Mouse (Mus musculus) heart, embryonic 16.5 days (tissue): ENCODE data around the gene Cnksr1. TPM values are rescaled to one million over a fixed set of nuclear protein-coding genes. Genes with fewer than 3 reads are reported as not detected.

ENCODE experiments used
- ATAC-seq: fragments of 200-750 bp; cut with Nextera tagmentation; replicated peaks from 2 replicates; pipeline ENCODE4 v1.8.0; 2017; ENCODE audit warnings: moderate number of reproducible peaks; ENCODE audit not compliant: insufficient read depth, low FRiP score; ENCODE audit errors: extremely low read depth
- H3K27ac ChIP-seq: fragments of 300-500 bp; sonication (generic); 2 replicates; pipeline ENCODE4 v1.5.1; 2014; ENCODE audit warnings: mild to moderate bottlenecking, low read length, control low read depth, moderate library complexity
- H3K27me3 ChIP-seq: fragments of 300-500 bp; sonication (generic); 2 replicates; pipeline ENCODE4 v1.6.1; 2014; ENCODE audit warnings: low read length, mixed read lengths; ENCODE audit not compliant: control insufficient read depth, insufficient read depth
- H3K36me3 ChIP-seq: fragments of 300-500 bp; sonication (generic); 2 replicates; pipeline ENCODE4 v1.6.1; 2014; ENCODE audit not compliant: control insufficient read depth, insufficient read depth
- H3K4me1 ChIP-seq: fragments of 300-500 bp; sonication (generic); 2 replicates; pipeline ENCODE4 v1.6.1; 2014; ENCODE audit warnings: low read length, mixed read lengths; ENCODE audit not compliant: control insufficient read depth, insufficient read depth
- H3K4me2 ChIP-seq: fragments of 300-500 bp; sonication (generic); 2 replicates; pipeline ENCODE4 v1.6.1; 2014; ENCODE audit warnings: low read depth, mild to moderate bottlenecking, control low read depth, low read length
- H3K4me3 ChIP-seq: fragments of 300-500 bp; sonication (generic); 2 replicates; pipeline ENCODE4 v1.5.1; 2014; ENCODE audit warnings: mild to moderate bottlenecking, control low read depth, low read length
- H3K9ac ChIP-seq: fragments of 300-500 bp; sonication (generic); 2 replicates; pipeline ENCODE4 v1.6.1; 2014; ENCODE audit warnings: low read length, control low read depth
- H3K9me3 ChIP-seq: fragments of 300-500 bp; sonication (generic); replicated peaks from 2 replicates; pipeline ENCODE4 v1.6.1; 2016; ENCODE audit warnings: low read length; ENCODE audit not compliant: control insufficient read depth
- WGBS: fragments of 180-500 bp; shearing (Covaris S2); extraction: QIAGEN DNeasy Blood & Tissue Kit; methylation state at CpG from one replicate; pipeline ENCODE4 v1.1.7; 2014; 5-methylcytosine and 5-hydroxymethylcytosine counted together
- polyA plus RNA-seq: library from polyadenylated mRNA; unstranded; fragments of >200 nt; fragmentation: Nextera tagmentation; extraction: Ambion mirVana; gene quantifications from 2 replicates; pipeline ENCODE4 v1.2.1, GENCODE M21; 2015

The Cnksr1 gene
- polyA plus RNA-seq, 1 experiment from 2014 or later: 1.1 TPM

DNA sequence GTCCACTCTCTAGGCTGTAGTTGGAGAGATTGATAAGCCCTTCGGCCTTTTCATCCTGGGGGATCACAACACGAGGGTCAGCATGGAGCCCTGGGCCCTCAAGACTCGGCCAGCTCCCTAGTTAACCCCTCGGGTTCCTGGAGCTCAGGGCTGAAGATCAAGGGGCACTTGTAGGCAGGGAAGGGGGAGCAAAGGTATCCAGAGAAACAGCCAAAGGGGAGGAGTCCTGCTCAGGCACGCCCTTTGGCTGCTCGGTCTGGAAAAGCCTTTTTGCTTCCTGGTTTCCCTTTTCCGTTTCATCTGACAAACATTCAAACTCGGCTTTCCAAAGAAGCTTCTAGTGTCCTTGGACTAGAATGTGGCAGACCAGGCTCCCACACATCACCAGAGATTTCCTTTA, 7.8 kb downstream of the Cnksr1 start:
- Histone ChIP-seq H3K27ac (no peak overlapping the region), H3K4me2 (no peak overlapping the region), H3K4me3 (no peak overlapping the region), H3K9ac (no peak overlapping the region), H3K27me3 (no peaks in the 10 kb centered on the region), H3K36me3 (no peaks in the 10 kb centered on the region), H3K9me3 (no peaks in the 10 kb centered on the region), H3K4me1 (no peaks in the 10 kb centered on the region)
- ATAC-seq: no peak
- 37% methylated on average over 8 of the region's 8 CpGs for WGBS

DNA sequence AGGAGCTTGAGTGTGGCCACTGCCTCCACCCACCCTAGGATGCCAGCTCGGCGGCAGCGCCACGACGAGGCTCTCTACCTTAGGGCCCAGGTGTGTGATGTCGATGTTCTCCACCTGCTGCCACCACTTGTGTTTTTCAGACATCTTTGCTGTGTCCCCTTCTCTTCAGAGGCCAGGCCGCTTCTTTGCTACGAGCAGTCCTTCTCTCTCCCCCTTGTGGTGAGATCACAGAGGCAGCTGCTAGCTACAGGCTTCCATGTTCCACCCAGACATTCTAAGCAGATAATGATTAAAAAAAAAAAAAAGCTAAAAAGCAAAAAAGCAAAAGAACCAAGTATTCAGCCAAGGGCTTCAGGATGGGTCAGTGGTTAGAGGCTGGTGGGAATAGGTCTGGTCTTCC, 11.0 kb downstream of the Cnksr1 start, which contains the start of gene Catsper4:
Gene Catsper4, minus strand, starts transcription at position 190 of the 400 bp plus-strand sequence.
- H3K36me3 ChIP-seq: no peaks in the 10 kb centered on the region
- H3K9me3 ChIP-seq: no peaks in the 10 kb centered on the region
- H3K4me2 ChIP-seq: no peak within 1 kb of the TSS
- H3K27ac ChIP-seq: no peak within 1 kb of the TSS
- H3K27me3 ChIP-seq: no peaks in the 10 kb centered on the region
- no peaks in the 10 kb centered on the region for H3K4me1 ChIP-seq
- WGBS: 70% methylated on average over 8 of the region's 8 CpGs
- H3K4me3 ChIP-seq: no peak within 1 kb of the TSS
- no peak for ATAC-seq
- no peak within 1 kb of the TSS for H3K9ac ChIP-seq

- 56% methylated on average over 11 of the region's 11 CpGs for WGBS
- H3K4me1 ChIP-seq: no peaks in the 10 kb centered on the region
- H3K9me3 ChIP-seq: no peaks in the 10 kb centered on the region
- no peaks in the 10 kb centered on the region for H3K36me3 ChIP-seq
- no peak overlapping the region for H3K9ac ChIP-seq
- no peak overlapping the region for H3K27ac ChIP-seq
- no peak overlapping the region for H3K4me2 ChIP-seq
- ATAC-seq: no peak
- no peak overlapping the region for H3K4me3 ChIP-seq
- no peaks in the 10 kb centered on the region for H3K27me3 ChIP-seq
These were observed 15.2 kb downstream of the Cnksr1 start for GRCm38 (mm10) chr4:134222793-134223600.

DNA sequence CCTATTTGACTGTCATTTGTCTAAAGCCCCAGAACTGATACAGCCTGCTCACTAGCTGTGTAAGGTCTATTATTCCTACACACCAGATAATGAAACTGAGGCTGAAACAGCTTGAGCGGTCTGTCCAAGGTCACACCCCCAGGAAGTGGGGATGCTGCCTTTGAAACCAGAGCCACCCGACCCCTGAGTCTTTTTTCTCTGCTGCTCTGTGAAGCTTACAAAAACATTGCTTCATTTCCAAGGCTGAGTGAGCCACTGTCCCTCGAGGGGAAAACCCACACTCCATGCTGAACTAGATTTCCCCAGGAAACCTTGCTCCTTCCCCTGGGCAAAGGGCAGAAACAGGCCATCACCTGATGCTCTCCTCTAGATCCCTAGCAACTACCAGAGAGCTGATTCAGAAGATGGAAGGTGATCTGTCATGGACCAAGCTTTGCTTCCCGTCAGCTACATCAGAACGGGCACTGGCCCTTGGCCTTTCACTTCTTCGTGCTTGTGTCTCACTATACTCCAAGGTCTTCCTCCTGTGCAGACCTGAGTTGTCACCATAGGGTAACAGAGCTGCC, 31.6 kb downstream of the Cnksr1 start:
- Histone ChIP-seq H3K4me2 (no peak overlapping the region), H3K27ac (no peak overlapping the region), H3K36me3 (no peaks in the 10 kb centered on the region), H3K4me1 (no peaks in the 10 kb centered on the region), H3K4me3 (no peak overlapping the region), H3K27me3 (no peaks in the 10 kb centered on the region), H3K9ac (no peak overlapping the region), H3K9me3 (no peaks in the 10 kb centered on the region)
- WGBS: 58% methylated on average over 6 of the region's 6 CpGs
- ATAC-seq: no peak

- Histone ChIP-seq H3K27me3 (no peaks in the 10 kb centered on the region), H3K4me3 (no peak overlapping the region), H3K4me2 (no peak overlapping the region), H3K4me1 (no peaks in the 10 kb centered on the region), H3K9me3 (no peaks in the 10 kb centered on the region), H3K27ac (no peak overlapping the region), H3K36me3 (no peaks in the 10 kb centered on the region), H3K9ac (no peak overlapping the region)
- WGBS: 77% methylated on average over 17 of the region's 17 CpGs
- ATAC-seq: no peak
These were observed 34.8 kb downstream of the Cnksr1 start for GRCm38 (mm10) chr4:134203340-134203896.

- WGBS: 81% methylated on average over 4 of the region's 4 CpGs
- no peak within 1 kb of the TSS for H3K27ac ChIP-seq
- ATAC-seq: no peak
- no peak within 1 kb of the TSS for H3K9ac ChIP-seq
- no peak within 1 kb of the TSS for H3K4me2 ChIP-seq
- no peaks in the 10 kb centered on the region for H3K36me3 ChIP-seq
- no peaks in the 10 kb centered on the region for H3K4me1 ChIP-seq
- H3K9me3 ChIP-seq: no peaks in the 10 kb centered on the region
- no peaks in the 10 kb centered on the region for H3K27me3 ChIP-seq
- H3K4me3 ChIP-seq: no peak within 1 kb of the TSS
These were observed 35.3 kb downstream of the Cnksr1 start, which contains the start of gene Gm7534 for GRCm38 (mm10) chr4:134202904-134203303. Gene Gm7534 (minus strand): TSS chr4:134203004.

DNA sequence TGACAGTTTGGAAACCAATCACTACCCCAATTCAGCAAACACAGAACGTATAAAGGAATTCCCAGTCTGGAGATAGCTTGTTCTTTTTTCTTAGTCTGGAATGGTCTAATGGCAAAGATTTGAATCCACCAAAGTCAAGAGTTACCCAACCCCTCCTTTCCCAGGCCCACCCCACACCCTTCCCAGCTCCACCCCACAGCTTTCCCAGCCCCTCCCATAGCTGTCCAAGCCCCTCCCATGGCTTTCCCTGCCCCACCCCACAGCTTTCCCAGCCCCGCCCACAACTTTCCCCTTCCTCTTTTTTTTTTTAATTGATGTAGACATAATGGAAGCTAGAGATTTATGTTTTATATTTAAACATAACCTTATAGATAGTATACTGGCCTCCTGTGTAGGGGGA, 38.8 kb downstream of the Cnksr1 start:
- Histone ChIP-seq H3K9me3 (no peaks in the 10 kb centered on the region), H3K4me1 (no peaks in the 10 kb centered on the region), H3K27ac (no peak overlapping the region), H3K27me3 (no peaks in the 10 kb centered on the region), H3K4me2 (no peak overlapping the region), H3K36me3 (no peaks in the 10 kb centered on the region), H3K9ac (no peak overlapping the region), H3K4me3 (no peak overlapping the region)
- no peak for ATAC-seq
- WGBS: 63% methylated on average over 2 of the region's 2 CpGs

GRCm38 (mm10) chr4:134186268-134186667, 51.9 kb downstream of the Cnksr1 start:
- no peak for ATAC-seq
- under 1% methylated on average over 22 of the region's 22 CpGs for WGBS
- Histone ChIP-seq H3K4me2 (peak overlapping the region; percentile 81), H3K27ac (peak overlapping the region; percentile 92), H3K36me3 (no peaks in the 10 kb centered on the region), H3K4me1 (peaks cover 15% of the 10 kb centered on the region), H3K27me3 (no peaks in the 10 kb centered on the region), H3K9ac (peak overlapping the region; percentile 79), H3K9me3 (no peaks in the 10 kb centered on the region), H3K4me3 (peak overlapping the region; percentile 66)

GRCm38 (mm10) chr4:134185569-134185968, 52.6 kb downstream of the Cnksr1 start:
- no peaks in the 10 kb centered on the region for H3K36me3 ChIP-seq
- no peak overlapping the region for H3K27ac ChIP-seq
- H3K9ac ChIP-seq: peak overlapping the region; percentile 79
- peak overlapping the region; percentile 66 for H3K4me3 ChIP-seq
- 70% methylated on average over 3 of the region's 3 CpGs for WGBS
- no peaks in the 10 kb centered on the region for H3K27me3 ChIP-seq
- H3K4me2 ChIP-seq: peak overlapping the region; percentile 81
- no peaks in the 10 kb centered on the region for H3K9me3 ChIP-seq
- peaks cover 20% of the 10 kb centered on the region for H3K4me1 ChIP-seq
- ATAC-seq: no peak
